Mouse (Mus musculus): ENCODE results near the gene Rbm10.
A peak's percentile ranks its signal among the peaks of the same experiment; 100 is the strongest.

Gene Rbm10

GRCm38 (mm10) chrX:20617176-20617902, at the start of gene Rbm10, which contains the start of gene Ndufb11:
Gene Rbm10 (plus strand): TSS chrX:20617503.
Gene Ndufb11 (minus strand): TSS chrX:20617619.
- peak; percentile 39 to 67 for DNase-seq (ENCODE audit: low spot score in 2 of 2)

DNA sequence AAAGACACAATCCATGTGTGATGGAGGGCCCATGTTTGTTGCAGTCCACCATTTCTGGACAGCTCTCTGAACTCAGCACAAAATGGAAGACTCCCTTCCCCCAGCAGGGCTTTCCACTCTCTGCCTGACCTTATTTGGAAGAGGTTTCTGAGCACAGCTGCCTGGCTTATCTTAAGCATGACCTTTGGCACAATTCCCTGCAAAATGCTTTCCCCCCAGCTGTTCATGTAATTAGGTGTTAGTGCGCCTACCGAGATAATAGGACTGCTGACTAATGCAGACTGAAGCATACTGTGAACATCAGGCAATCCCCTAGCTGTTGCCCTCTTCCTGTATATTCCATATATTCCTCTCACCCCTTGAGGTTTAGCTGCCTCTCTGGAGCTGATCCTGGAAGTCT, 46.3 kb upstream of the Rbm10 start:
- DNase-seq (ENCODE audit: low spot score in 2 of 2), result no peak

DNA sequence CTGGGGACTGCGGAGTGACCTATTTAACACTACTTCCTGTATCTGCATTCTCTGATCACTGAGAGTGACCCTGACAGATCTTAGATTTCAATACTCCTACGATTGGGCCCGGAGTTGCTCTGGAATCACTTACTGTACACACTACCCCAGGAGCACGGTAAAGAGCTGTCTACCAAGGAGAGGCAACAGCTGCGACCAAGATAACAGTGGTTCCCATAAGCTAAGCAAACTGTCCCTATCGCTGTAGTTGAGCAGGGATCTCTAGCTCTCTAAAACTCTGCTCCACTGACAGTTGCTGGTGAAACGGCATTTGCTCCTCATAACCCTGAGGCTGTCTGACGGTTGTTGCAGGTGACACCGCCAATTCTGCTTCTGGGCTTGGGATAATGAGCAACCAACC, 44.6 kb upstream of the Rbm10 start:
- DNase-seq (ENCODE audit: low spot score in 2 of 2), result no peak

DNA sequence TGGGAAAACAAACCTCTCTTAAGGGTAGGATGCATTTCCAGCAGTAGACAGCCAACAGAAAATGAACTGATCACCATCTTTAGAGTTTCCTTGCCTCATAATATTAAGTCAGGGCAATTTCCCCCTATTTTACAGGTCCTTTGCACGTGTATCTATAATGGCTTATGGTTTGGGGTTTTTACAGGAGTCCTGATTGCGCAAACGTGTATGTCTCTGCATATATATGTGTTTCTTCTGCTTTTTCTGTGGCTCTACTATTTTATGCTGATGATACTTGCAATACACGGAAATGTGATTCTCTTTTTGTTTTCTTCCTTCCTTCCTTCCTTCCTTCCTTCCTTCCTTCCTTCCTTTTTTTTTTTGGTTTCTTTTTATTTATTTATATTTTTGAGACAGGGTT, 43.4 kb upstream of the Rbm10 start:
- no peak for DNase-seq (ENCODE audit: low spot score in 2 of 2)

DNA sequence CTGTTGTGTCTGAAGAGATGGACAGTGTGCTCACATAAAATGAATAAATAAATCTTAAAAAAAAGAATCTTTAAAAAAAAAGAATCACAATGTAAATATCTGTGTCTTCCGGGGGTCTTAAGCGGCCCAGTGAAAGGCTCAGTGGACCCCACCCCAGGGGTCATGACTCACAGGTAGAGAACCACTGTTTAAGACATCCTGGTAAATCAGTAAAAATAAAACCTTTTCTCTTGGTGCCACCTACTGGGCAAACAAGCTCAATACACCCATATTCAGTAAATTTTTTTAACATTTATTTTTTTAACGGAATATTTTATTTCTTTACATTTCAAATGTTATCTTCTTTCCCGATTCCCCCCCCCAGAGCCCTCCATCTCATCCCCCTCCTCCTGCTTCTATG, 29.3 kb upstream of the Rbm10 start:
- DNase-seq (ENCODE audit: low spot score in 2 of 2), result no peak

- no peak for DNase-seq (ENCODE audit: low spot score in 2 of 2)
Observed at GRCm38 (mm10) chrX:20608500-20608899, 8.8 kb upstream of the Rbm10 start.

GRCm38 (mm10) chrX:20616861-20617175, 485 bp upstream of the Rbm10 start:
- no peak for DNase-seq (ENCODE audit: low spot score in 2 of 2)

- peak; percentile 20 to 26 for DNase-seq (ENCODE audit: low spot score in 2 of 2)
Observed at GRCm38 (mm10) chrX:20617903-20618399, 648 bp downstream of the Rbm10 start.

DNA sequence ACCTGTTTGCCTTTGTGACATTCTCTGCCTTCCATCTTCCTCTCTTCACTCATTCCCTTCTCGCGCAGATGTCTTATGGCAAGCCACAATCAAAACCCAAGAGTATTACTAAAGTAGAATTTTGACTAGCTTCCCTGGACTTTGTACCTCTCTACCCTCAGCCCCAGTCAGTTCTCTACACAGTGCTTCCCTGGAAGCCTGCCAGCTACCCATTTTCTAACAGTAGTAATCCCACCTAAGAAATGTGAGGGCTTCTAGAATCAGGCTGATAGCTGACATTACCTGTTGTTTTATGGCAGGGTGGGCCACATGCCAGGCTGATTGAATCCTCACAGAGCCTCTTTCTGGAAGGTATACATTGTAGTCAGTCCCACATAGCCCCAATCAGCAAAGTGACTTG, 20.8 kb downstream of the Rbm10 start:
- DNase-seq (ENCODE audit: low spot score in 2 of 2), result no peak

- no peak for DNase-seq (ENCODE audit: low spot score in 2 of 2)
Observed at GRCm38 (mm10) chrX:20644780-20645179, 27.5 kb downstream of the Rbm10 start.

- DNase-seq (ENCODE audit: low spot score in 2 of 2), result no peak
Observed at GRCm38 (mm10) chrX:20657593-20657992, 40.3 kb downstream of the Rbm10 start.

GRCm38 (mm10) chrX:20658026-20658652, 40.8 kb downstream of the Rbm10 start, which contains the start of gene Uba1:
Gene Uba1 (plus strand): TSS chrX:20658326.
- DNase-seq (ENCODE audit: low spot score in 2 of 2), result peak; percentile 32 to 71

GRCm38 (mm10) chrX:20658891-20659406, 41.6 kb downstream of the Rbm10 start:
- DNase-seq (ENCODE audit: low spot score in 2 of 2), result no peak

DNA sequence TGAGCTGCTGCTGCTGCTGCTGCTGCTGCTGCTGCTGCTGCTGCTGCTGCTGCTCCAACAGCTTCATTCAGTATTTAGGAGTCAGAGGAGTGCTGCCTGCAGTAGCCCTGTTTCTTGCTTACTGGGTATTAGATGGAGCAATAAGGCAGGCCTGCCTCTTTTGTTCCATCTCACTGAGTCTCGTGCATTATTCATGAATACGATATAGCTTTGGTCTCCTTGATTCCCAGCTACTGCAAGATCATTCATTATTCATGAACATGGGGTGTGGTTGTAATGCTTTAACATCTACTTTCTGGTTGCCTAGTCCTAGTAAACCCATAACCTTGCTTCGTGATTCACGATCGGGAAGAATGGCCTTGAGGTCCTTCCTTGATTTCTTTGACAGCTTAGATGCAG, 45.0 kb downstream of the Rbm10 start:
- DNase-seq (ENCODE audit: low spot score in 2 of 2), result no peak

GRCm38 (mm10) chrX:20662716-20663443, 45.6 kb downstream of the Rbm10 start:
- DNase-seq (ENCODE audit: low spot score in 2 of 2), result peak; percentile 44 to 73

DNA sequence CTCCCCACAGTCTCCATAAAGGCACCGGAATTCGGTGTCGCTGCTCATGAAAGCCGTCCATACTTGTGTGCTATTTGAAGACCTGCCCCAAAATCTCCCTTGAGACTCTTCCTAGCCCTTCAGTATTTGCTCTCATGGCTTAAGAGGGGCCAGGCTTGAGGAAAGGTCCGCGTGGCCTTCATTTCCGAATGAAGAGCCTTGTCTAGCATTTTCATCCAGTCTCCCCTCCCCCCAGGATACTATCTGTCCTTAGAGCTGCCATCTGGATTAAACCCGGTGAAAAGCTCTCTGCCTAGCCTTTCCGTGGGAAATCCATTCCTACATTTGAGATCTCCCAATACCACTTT, 46.1 kb downstream of the Rbm10 start:
- DNase-seq (ENCODE audit: low spot score in 2 of 2), result no peak

- peak; percentile 23 to 65 for DNase-seq (ENCODE audit: low spot score in 2 of 2)
Observed at GRCm38 (mm10) chrX:20687519-20688067, 70.3 kb downstream of the Rbm10 start, which contains the start of gene Cdk16. Gene Cdk16 (plus strand): TSS chrX:20687954.

GRCm38 (mm10) chrX:20688068-20688547, 70.8 kb downstream of the Rbm10 start:
- peak; percentile 36 to 79 for DNase-seq (ENCODE audit: low spot score in 2 of 2)

DNA sequence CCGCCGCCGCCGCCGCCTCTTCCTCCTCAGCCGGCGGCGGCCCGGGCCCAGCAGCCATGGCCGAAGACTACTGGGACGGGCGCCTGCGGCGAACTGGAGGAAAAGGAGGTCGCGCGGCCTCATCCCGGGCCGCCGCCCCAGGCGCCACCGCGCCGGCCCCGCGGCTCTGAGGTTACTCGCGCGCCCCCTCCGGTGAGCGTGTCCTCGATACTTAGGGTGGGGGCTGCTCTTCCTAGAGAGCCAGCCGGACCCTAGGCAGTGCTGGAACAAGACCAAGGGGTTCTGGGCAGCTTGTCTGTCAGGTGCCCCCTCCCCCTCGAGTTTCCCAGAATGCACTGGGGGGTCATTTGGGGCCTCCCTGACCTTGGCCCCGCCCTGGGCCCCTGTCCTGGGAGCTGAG, 71.3 kb downstream of the Rbm10 start:
- peak; percentile 23 to 59 for DNase-seq (ENCODE audit: low spot score in 2 of 2)

DNA sequence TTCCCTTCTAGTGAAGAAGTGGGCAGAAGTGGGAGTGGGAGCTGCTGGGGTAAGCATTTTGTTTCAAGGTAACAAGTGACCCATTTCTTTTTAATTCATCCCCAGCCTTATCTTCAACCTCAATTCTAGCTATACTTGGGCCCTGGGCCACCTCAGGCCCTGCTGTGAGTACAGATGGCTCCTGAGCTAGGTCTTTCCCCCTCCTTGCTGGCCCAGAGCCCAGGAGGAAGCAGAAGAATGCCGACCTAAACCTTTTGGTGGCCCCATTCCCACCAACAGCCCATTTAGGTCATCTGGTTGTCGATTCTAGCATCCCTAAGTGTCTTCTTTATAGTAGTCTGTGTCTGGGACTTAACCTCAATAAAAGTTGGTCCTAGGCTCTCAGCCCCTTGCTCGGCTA, 74.3 kb downstream of the Rbm10 start:
- no peak for DNase-seq (ENCODE audit: low spot score in 2 of 2)

- DNase-seq (ENCODE audit: low spot score in 2 of 2), result no peak
Observed at GRCm38 (mm10) chrX:20692616-20693015, 75.3 kb downstream of the Rbm10 start.

DNA sequence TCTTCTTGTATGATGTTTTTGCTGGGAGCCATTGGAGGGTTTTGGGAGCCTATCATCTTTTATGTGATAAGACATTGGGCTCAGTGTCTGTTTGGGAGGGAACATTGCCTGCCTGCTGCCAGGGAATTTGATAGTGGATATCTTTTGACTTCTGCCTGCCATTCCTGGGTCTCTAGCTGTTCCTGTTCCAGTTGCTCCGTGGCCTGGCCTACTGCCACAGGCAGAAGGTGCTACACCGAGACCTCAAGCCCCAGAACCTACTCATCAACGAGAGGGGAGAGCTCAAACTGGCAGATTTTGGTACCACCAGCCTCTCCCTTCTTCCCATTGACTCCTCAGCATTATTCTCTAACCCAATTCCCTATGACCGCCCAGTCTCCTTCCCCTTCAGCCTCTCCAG, 78.5 kb downstream of the Rbm10 start:
- DNase-seq (ENCODE audit: low spot score in 2 of 2), result no peak

Measured in cerebellum, postnatal 4 days (tissue).